Mouse (Mus musculus) thymus, postnatal 14 days (tissue): Measurements from ENCODE around the gene Tmem52.
A peak's percentile ranks its signal among the peaks of the same experiment; 100 is the strongest.
"Not testable (repeated sequence)": the region's sequence is repeated elsewhere in the genome, so short reads cannot be mapped to it uniquely, and the experiment has no call there.

Experiments used
- DNase-seq: peaks from one replicate; pipeline ENCODE4 v3.0.0; 2021

Tmem52 gene

GRCm38 (mm10) chr4:155468952-155469351 is at the start of gene Tmem52:
Gene Tmem52, plus strand, starts transcription at chr4:155469114.
- peak; percentile 38 for DNase-seq

GRCm38 (mm10) chr4:155420137-155420536 is 48.8 kb upstream of the Tmem52 start:
- no peak for DNase-seq

GRCm38 (mm10) chr4:155421412-155422370 is 47.2 kb upstream of the Tmem52 start:
- not testable (repeated sequence) for DNase-seq

- DNase-seq = no peak
Observed at GRCm38 (mm10) chr4:155423988-155424387, 44.9 kb upstream of the Tmem52 start.

- no peak for DNase-seq
Observed at GRCm38 (mm10) chr4:155426272-155426671, 42.6 kb upstream of the Tmem52 start.

- no peak for DNase-seq
Observed at GRCm38 (mm10) chr4:155428442-155428841, 40.5 kb upstream of the Tmem52 start.

- DNase-seq = no peak
Observed at GRCm38 (mm10) chr4:155429202-155429601, 39.7 kb upstream of the Tmem52 start.

GRCm38 (mm10) chr4:155432358-155432757 is 36.6 kb upstream of the Tmem52 start:
- no peak for DNase-seq

- DNase-seq = no peak
Observed at GRCm38 (mm10) chr4:155433993-155434392, 34.9 kb upstream of the Tmem52 start.

- DNase-seq = no peak
Observed at GRCm38 (mm10) chr4:155442808-155443207, 26.1 kb upstream of the Tmem52 start.

- DNase-seq = no peak
Observed at GRCm38 (mm10) chr4:155451597-155451996, 17.3 kb upstream of the Tmem52 start.

GRCm38 (mm10) chr4:155458575-155458974 is 10.3 kb upstream of the Tmem52 start:
- no peak for DNase-seq

- no peak for DNase-seq
Observed at GRCm38 (mm10) chr4:155463050-155463449, 5.9 kb upstream of the Tmem52 start.

- no peak for DNase-seq
Observed at GRCm38 (mm10) chr4:155463611-155464010, 5.3 kb upstream of the Tmem52 start.

GRCm38 (mm10) chr4:155464061-155464460 is 4.9 kb upstream of the Tmem52 start:
- DNase-seq = no peak

- DNase-seq = no peak
Observed at GRCm38 (mm10) chr4:155465607-155466006, 3.3 kb upstream of the Tmem52 start.

- DNase-seq = no peak
Observed at GRCm38 (mm10) chr4:155466080-155466479, 2.8 kb upstream of the Tmem52 start.

- DNase-seq = no peak
Observed at GRCm38 (mm10) chr4:155467237-155468010, 1.5 kb upstream of the Tmem52 start.

GRCm38 (mm10) chr4:155469590-155470262 is 812 bp downstream of the Tmem52 start:
- DNase-seq = no peak

- DNase-seq = no peak
Observed at GRCm38 (mm10) chr4:155470263-155470953, 1.5 kb downstream of the Tmem52 start.

- no peak for DNase-seq
Observed at GRCm38 (mm10) chr4:155470997-155471396, 2.1 kb downstream of the Tmem52 start.

GRCm38 (mm10) chr4:155471406-155471805 is 2.5 kb downstream of the Tmem52 start:
- no peak for DNase-seq
